Mouse (Mus musculus) liver, embryonic 13.5 days (tissue): Measurements from ENCODE around the gene Xxylt1. TPM values are rescaled to one million over a fixed set of nuclear protein-coding genes. Genes with fewer than 3 reads are reported as not detected.
A peak's percentile ranks its signal among the peaks of the same experiment; 100 is the strongest.
"Not testable (repeated sequence)": the region's sequence is repeated elsewhere in the genome, so short reads cannot be mapped to it uniquely, and the experiment has no call there.

ENCODE experiments used
- ATAC-seq: fragments of 200-750 bp; cut with Nextera tagmentation; 2 replicates; pipeline ENCODE4 v1.8.0; 2017; ENCODE audit warnings: low read depth, mild to moderate bottlenecking, moderate number of reproducible peaks, moderate library complexity
- DNase-seq: peaks from one replicate; pipeline ENCODE4 v3.0.0; 2022
- H3K27ac ChIP-seq: fragments of 300-500 bp; sonication (generic); 2 replicates; pipeline ENCODE4 v1.5.1; 2015; ENCODE audit warnings: moderate library complexity, mild to moderate bottlenecking, inconsistent platforms
- H3K27me3 ChIP-seq: fragments of 300-500 bp; sonication (generic); 2 replicates; pipeline ENCODE4 v1.6.1; 2015; ENCODE audit warnings: mild to moderate bottlenecking, inconsistent platforms
- H3K36me3 ChIP-seq: fragments of 300-500 bp; sonication (generic); 2 replicates; pipeline ENCODE4 v1.6.1; 2015; ENCODE audit warnings: mild to moderate bottlenecking, inconsistent platforms
- H3K4me1 ChIP-seq: fragments of 300-500 bp; sonication (generic); replicated peaks from 2 replicates; pipeline ENCODE4 v1.6.1; 2015; ENCODE audit warnings: inconsistent platforms
- H3K4me2 ChIP-seq: fragments of 300-500 bp; sonication (generic); 2 replicates; pipeline ENCODE4 v1.6.1; 2015; ENCODE audit warnings: inconsistent platforms, mild to moderate bottlenecking, moderate library complexity
- H3K4me3 ChIP-seq: fragments of 300-500 bp; sonication (generic); replicated peaks from 2 replicates; pipeline ENCODE4 v1.5.1; 2015; ENCODE audit warnings: mild to moderate bottlenecking, inconsistent platforms
- H3K9ac ChIP-seq: fragments of 300-500 bp; sonication (generic); 2 replicates; pipeline ENCODE4 v1.6.1; 2015; ENCODE audit warnings: mild to moderate bottlenecking, inconsistent platforms
- H3K9me3 ChIP-seq: fragments of 300-500 bp; sonication (generic); replicated peaks from 2 replicates; pipeline ENCODE4 v1.6.1; 2016; ENCODE audit warnings: inconsistent platforms
- WGBS: fragments of 180-500 bp; shearing (Covaris S2); methylation state at CpG from one replicate; pipeline ENCODE4 v1.1.7; 2015; ENCODE audit not compliant: insufficient replicate concordance; 5-methylcytosine and 5-hydroxymethylcytosine counted together
- polyA plus RNA-seq: library from polyadenylated mRNA; unstranded; fragments of >200 nt; fragmentation: Nextera tagmentation; extraction: Ambion mirVana; gene quantifications from 2 replicates; pipeline ENCODE4 v1.2.1, GENCODE M21; 2015

The Xxylt1 gene
- polyA plus RNA-seq, 1 experiment from 2014 or later, result 3.1 TPM

DNA sequence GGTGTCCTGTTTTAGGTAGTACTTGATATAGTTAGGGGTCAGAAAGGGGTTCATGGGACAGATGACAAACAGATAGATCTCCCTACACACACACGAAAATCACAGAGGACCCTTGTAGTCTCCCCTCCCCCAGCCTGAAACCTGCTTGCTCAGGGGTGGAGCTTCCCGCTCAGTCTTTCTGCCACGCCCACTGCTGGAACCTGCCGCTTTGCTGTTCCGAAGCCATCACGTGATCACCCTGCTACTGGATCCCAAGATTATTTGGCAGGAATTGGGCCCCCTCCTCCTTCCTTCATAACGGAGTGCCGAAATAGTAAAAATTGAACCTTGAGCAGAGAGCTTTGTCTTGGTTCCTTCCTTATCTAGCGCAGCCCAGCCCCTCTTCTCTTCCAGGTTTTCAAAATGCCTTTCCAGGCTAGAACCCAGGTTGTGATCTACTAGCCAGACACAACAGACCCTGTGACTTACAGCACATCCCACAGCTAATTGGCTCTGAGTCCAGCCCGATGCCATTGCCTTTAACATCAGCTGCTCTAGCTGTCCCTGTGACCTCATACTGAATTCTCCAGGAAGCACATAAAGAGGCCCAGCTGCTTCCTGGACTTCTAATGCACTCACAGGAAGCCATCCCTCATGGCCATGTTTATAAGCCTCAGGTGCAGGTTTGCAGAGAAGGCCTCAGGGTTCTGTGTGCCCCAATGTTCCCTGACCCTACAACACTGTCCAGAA is 77.5 kb downstream of the Xxylt1 start:
- Histone ChIP-seq H3K4me1 (peaks cover 32% of the 10 kb centered on the region), H3K9ac (peak overlapping the region; percentile 12; the same call in 1 of the 2 replicates), H3K27ac (peak overlapping the region; percentile 26; the same call in 1 of the 2 replicates), H3K4me2 (peak overlapping the region; percentile 46)
- H3K4me3 ChIP-seq, H3K36me3 ChIP-seq, H3K27me3 ChIP-seq, ATAC-seq, H3K9me3 ChIP-seq: not testable (repeated sequence)
- WGBS, result 11% methylated on average over 10 of the region's 10 CpGs
- DNase-seq, result peak; percentile 18

DNA sequence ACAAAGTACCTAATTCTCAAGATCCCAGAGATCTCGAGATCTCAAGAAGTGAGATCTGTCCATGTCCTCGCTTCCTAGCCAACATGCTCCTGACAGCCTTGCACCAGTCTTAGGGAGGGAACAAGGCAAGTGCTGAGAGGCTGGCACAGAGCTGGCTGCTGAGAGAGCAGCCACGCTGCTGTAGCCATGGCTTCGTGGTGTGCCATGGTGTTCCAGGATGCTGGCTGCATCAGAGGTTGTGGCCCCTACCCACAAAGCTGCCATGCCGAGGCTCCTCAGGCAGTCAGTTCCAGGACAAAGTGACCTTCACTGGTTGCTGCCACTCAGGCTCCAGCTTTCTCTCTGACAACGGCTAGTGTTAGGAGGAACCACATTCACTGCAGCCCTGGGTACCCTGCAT is 78.3 kb downstream of the Xxylt1 start:
- DNase-seq (no peak), ATAC-seq (no peak)
- Histone ChIP-seq H3K4me1 (peaks cover 32% of the 10 kb centered on the region), H3K4me2 (no peak overlapping the region), H3K27ac (no peak overlapping the region), H3K9ac (no peak overlapping the region), H3K4me3 (no peak overlapping the region), H3K36me3 (peaks cover 6% of the 10 kb centered on the region; the same call in 1 of the 2 replicates), H3K9me3 (no peaks in the 10 kb centered on the region), H3K27me3 (no peaks in the 10 kb centered on the region)
- WGBS, result 49% methylated on average over 6 of the region's 6 CpGs

DNA sequence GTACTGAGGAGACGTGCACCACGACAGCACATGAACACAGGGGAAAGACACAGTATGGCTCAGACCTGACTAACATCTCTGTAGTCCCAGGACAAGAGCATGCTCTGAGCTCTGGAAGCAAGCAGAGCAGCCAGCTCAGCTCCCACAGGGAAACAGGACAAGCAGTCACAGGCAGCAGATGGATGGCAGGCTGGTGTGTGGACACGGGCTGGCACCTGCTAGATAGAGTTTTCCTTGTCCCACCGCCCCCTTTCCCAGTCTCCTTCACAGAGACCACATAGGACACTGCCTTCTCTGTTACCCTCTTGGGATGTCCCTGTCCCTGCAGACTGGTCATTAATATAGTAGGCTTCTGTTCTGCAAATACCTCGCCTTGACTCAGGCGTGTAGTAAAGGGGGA is 79.1 kb downstream of the Xxylt1 start:
- Histone ChIP-seq H3K4me1 (peaks cover 38% of the 10 kb centered on the region), H3K36me3 (peaks cover under 1% of the 10 kb centered on the region; the same call in 1 of the 2 replicates), H3K27ac (no peak overlapping the region), H3K4me3 (no peak overlapping the region), H3K27me3 (no peaks in the 10 kb centered on the region), H3K9me3 (no peaks in the 10 kb centered on the region), H3K4me2 (no peak overlapping the region), H3K9ac (no peak overlapping the region)
- ATAC-seq (no peak), DNase-seq (no peak)
- WGBS, result 73% methylated on average over 6 of the region's 6 CpGs

DNA sequence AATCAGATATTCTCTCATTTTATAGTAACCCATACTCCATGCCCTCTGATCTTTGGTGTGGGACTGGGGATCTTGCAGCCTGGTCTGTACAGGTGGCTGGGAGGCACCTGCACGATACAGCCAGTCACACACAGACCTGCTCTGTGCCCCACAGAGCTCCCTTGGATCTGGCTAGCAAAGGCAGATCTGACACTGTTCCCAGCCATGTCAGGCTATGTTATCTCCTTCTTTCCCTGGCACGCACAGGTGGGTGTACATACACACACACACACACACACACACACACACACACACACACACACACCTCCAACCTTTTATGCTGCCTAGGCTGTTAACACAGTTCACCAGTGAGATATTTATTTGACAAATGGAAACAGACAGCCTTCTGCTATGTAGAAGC is 82.5 kb downstream of the Xxylt1 start:
- no peaks in the 10 kb centered on the region for H3K27me3 ChIP-seq
- no peak overlapping the region for H3K27ac ChIP-seq
- WGBS, result 79% methylated on average over 2 of the region's 2 CpGs
- no peaks in the 10 kb centered on the region for H3K36me3 ChIP-seq
- H3K9me3 ChIP-seq, result no peaks in the 10 kb centered on the region
- ATAC-seq, result no peak
- H3K4me3 ChIP-seq, result no peak overlapping the region
- no peak for DNase-seq
- H3K9ac ChIP-seq, result no peak overlapping the region
- H3K4me1 ChIP-seq, result peaks cover 32% of the 10 kb centered on the region
- H3K4me2 ChIP-seq, result no peak overlapping the region

DNA sequence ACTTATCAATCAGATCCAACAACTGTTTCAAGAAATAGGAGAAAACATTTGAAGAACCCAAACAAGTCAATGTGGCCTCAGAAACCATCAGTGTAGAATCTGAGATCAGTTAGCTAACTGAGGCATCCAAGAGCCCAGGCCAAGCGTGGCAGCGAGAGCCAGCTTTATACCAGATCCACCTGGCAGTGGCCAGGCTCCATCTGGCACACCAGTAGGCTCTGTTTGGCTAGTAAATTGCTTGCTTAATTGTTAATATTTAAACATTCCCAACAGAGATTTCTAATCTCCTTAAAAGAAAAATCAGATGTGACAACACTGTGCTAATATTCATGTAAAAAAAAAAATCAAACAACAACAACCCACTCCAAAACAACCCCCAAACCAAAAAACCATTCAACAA is 83.2 kb downstream of the Xxylt1 start:
- no peaks in the 10 kb centered on the region for H3K9me3 ChIP-seq
- DNase-seq (no peak), ATAC-seq (no peak)
- WGBS, result 83% methylated on average over 2 of the region's 2 CpGs
- peaks cover 26% of the 10 kb centered on the region for H3K4me1 ChIP-seq
- no peak overlapping the region for H3K9ac ChIP-seq
- H3K27me3 ChIP-seq, result no peaks in the 10 kb centered on the region
- H3K36me3 ChIP-seq, result no peaks in the 10 kb centered on the region
- no peak overlapping the region for H3K27ac ChIP-seq
- H3K4me2 ChIP-seq, result no peak overlapping the region
- H3K4me3 ChIP-seq, result no peak overlapping the region

DNA sequence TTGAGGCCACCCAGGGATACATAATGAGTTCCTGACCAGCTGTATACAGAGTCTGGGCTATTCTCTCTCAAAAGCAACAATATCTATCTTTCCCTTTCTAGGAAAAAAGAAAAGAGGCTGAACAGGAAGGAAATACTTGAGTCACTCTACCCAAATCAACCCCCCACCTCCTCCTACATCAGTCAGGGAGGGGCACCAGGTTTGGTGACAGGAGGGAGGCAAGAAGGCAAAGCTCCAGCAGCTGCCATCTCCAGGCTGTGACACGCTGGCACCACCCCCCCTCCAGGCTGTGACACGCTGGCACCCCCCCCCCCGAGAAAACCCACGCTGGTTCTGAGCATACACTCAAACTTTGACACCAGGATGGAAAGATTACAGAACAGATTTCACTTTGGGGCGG is 85.8 kb downstream of the Xxylt1 start:
- H3K4me3 ChIP-seq, result no peak overlapping the region
- no peak overlapping the region for H3K9ac ChIP-seq
- no peak overlapping the region for H3K4me2 ChIP-seq
- no peaks in the 10 kb centered on the region for H3K27me3 ChIP-seq
- peaks cover 23% of the 10 kb centered on the region for H3K4me1 ChIP-seq
- ATAC-seq, result no peak
- 42% methylated on average over 5 of the region's 5 CpGs for WGBS
- DNase-seq, result no peak
- no peaks in the 10 kb centered on the region for H3K9me3 ChIP-seq
- no peaks in the 10 kb centered on the region for H3K36me3 ChIP-seq
- H3K27ac ChIP-seq, result no peak overlapping the region

DNA sequence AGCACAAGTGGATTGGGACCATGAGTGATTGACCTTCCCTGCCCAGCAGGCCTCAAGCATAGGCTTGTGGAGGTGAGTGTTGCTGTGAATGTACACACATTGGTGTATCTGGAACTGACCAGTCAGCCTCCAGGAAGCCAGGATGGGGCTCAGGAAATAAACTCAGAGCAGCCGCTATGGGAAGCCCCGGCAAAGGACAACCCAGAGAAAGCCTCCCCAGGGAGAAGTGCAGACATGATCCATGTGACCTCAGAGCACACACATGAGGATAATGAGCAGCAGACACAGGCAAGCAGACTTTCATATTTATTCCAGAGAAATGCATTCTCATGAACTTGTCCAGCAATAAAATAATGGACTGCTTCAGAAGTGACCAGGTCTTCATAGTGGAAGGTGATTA is 86.4 kb downstream of the Xxylt1 start:
- no peaks in the 10 kb centered on the region for H3K36me3 ChIP-seq
- H3K9me3 ChIP-seq, result no peaks in the 10 kb centered on the region
- no peaks in the 10 kb centered on the region for H3K27me3 ChIP-seq
- WGBS, result 42% methylated on average over 2 of the region's 2 CpGs
- H3K9ac ChIP-seq, result no peak overlapping the region
- ATAC-seq (no peak), DNase-seq (no peak)
- no peak overlapping the region for H3K4me2 ChIP-seq
- H3K4me3 ChIP-seq, result no peak overlapping the region
- H3K27ac ChIP-seq, result no peak overlapping the region
- H3K4me1 ChIP-seq, result peaks cover 23% of the 10 kb centered on the region

DNA sequence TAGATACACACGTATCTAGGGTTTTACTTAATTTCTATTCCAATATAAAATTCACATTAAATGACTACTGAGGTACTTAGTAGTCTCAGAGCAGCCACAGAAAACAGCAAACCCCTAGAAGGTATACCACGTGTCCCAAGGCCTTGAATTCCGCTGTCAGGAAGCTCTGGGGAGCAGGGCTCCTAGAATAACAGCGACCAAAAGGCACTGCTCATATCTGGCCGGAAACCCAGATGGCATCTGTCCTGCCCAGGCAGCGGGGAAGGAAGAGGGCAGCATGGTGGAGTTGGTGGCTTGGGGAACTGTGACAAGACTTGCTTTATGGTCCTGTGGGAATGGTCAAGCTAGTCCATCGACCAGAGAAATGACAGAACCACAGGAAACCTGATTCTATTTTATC is 86.9 kb downstream of the Xxylt1 start:
- WGBS, result 32% methylated on average over 7 of the region's 7 CpGs
- Histone ChIP-seq H3K4me3 (no peak overlapping the region), H3K27me3 (no peaks in the 10 kb centered on the region), H3K4me1 (peaks cover 23% of the 10 kb centered on the region), H3K36me3 (no peaks in the 10 kb centered on the region), H3K9ac (no peak overlapping the region), H3K27ac (no peak overlapping the region), H3K4me2 (no peak overlapping the region), H3K9me3 (no peaks in the 10 kb centered on the region)
- DNase-seq (no peak), ATAC-seq (no peak)

DNA sequence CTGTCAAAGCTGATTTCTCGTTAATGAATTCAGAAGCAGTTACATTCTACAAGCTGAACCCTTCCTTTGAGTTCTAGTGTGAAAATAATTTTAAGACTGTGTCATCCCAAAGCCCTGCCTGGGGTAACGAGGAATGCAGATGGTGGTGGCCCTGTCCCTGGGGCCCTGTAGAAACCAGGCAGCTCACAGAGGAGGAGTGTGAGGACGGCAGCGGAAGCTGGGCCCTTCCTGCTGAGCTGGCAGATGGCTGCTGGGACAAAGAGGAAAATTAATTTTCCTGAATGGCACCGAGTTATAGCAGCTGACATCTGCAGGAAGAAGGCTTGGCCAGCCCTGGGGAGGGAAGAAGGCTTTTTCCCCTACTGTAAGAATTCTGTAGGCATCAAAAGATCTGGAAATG is 88.7 kb downstream of the Xxylt1 start:
- Histone ChIP-seq H3K4me2 (no peak overlapping the region), H3K4me1 (peaks cover 22% of the 10 kb centered on the region), H3K9ac (no peak overlapping the region), H3K9me3 (no peaks in the 10 kb centered on the region), H3K4me3 (no peak overlapping the region), H3K36me3 (no peaks in the 10 kb centered on the region), H3K27me3 (no peaks in the 10 kb centered on the region), H3K27ac (no peak overlapping the region)
- DNase-seq (no peak), ATAC-seq (no peak)
- WGBS, result 54% methylated on average over 5 of the region's 5 CpGs

DNA sequence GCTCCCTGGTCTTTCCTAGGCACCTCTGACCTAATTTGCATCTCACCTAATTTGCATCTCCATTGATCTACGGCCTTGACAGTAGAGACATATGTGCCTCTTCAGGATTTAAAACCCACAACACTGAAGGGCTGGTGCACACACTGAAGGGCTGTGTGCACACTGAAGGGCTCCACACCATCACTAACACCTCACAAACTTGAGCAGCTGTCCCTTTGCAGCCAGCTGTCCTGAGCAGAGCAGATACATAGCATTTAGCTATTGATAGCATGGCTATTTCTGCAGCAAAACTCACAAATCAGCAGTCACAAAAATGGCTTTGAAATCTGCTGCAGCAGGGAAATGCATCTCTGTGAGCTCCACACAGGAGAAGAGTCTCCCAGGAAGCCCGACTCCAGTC is 90.6 kb downstream of the Xxylt1 start:
- DNase-seq (no peak), ATAC-seq (no peak)
- Histone ChIP-seq H3K4me3 (no peak overlapping the region), H3K36me3 (no peaks in the 10 kb centered on the region), H3K27ac (no peak overlapping the region), H3K27me3 (no peaks in the 10 kb centered on the region), H3K4me1 (0 out of 2 replicates have a peak, but pooled peaks cover 8% of the 10 kb centered on the region), H3K4me2 (no peak overlapping the region), H3K9ac (no peak overlapping the region), H3K9me3 (no peaks in the 10 kb centered on the region)
- whole genome bisulfite sequencing, result 64% methylated on average over 2 of the region's 2 CpGs

DNA sequence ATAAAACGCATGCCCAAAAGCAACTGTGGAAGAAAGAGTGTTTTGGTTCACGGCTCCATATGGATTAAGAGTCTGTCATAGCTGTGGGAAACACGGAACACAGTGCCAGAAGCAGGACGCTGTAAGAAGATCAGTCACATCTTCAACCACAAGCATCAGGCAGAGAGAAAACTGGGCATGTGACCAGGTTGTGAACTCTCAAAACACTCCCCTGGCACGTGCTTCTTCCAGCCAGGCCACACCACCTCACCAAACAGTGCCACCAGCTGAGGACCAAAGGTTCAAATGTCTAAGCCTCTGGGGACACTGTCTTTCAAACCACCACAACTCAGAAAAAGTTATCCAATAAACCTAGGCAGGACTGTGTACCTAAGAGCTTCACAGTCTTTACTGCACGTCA is 93.0 kb downstream of the Xxylt1 start:
- no peak overlapping the region for H3K4me2 ChIP-seq
- H3K27me3 ChIP-seq, result no peaks in the 10 kb centered on the region
- H3K9ac ChIP-seq, result no peak overlapping the region
- no peaks in the 10 kb centered on the region for H3K36me3 ChIP-seq
- no peaks in the 10 kb centered on the region for H3K9me3 ChIP-seq
- no peak overlapping the region for H3K27ac ChIP-seq
- DNase-seq (no peak), ATAC-seq (no peak)
- H3K4me3 ChIP-seq, result no peak overlapping the region
- 65% methylated on average over 6 of the region's 6 CpGs for WGBS
- no peaks in the 10 kb centered on the region for H3K4me1 ChIP-seq

DNA sequence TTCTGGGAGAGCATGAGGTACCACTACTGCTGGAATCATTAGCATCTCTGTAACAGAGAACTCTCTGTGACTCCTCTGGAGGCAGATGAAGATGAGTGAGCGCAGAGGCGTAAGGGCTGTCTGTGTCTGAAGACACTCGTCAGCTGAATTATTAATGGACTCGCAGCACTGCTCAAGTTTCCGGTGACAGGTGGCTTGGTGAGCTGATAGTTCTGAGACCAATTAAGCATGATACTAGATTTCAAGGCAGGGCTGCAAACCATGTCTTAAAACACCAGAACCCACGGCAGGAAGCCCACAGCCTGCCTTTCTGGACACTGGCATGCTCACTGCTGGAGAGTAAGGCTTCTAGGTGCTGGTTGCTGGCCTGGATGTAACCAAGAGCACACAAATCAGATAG is 93.5 kb downstream of the Xxylt1 start:
- H3K4me3 ChIP-seq, result no peak overlapping the region
- H3K9me3 ChIP-seq, result no peaks in the 10 kb centered on the region
- no peaks in the 10 kb centered on the region for H3K4me1 ChIP-seq
- no peak overlapping the region for H3K27ac ChIP-seq
- no peaks in the 10 kb centered on the region for H3K36me3 ChIP-seq
- no peak overlapping the region for H3K4me2 ChIP-seq
- no peak overlapping the region for H3K9ac ChIP-seq
- DNase-seq (no peak), ATAC-seq (no peak)
- 70% methylated on average over 6 of the region's 6 CpGs for WGBS
- H3K27me3 ChIP-seq, result no peaks in the 10 kb centered on the region
